Mouse (Mus musculus) spleen, adult 10 weeks (tissue): ENCODE data around the gene Ttk. TPM values are rescaled to one million over a fixed set of nuclear protein-coding genes. Genes with fewer than 3 reads are reported as not detected.

ENCODE experiments used
- polyA plus RNA-seq: library from polyadenylated mRNA; stranded (reverse); fragments of 350-450 nt; fragmentation: Illumina TruSeq; extraction: RNeasy Lipid Tissue Mini Kit (QIAGEN cat#74804); gene quantifications from one replicate; pipeline ENCODE4 v1.2.3, GENCODE M21; 2015; ENCODE audit warnings: low replicate concordance; ENCODE audit not compliant: insufficient read depth

Ttk gene
- 4.9 TPM for polyA plus RNA-seq

DNA sequence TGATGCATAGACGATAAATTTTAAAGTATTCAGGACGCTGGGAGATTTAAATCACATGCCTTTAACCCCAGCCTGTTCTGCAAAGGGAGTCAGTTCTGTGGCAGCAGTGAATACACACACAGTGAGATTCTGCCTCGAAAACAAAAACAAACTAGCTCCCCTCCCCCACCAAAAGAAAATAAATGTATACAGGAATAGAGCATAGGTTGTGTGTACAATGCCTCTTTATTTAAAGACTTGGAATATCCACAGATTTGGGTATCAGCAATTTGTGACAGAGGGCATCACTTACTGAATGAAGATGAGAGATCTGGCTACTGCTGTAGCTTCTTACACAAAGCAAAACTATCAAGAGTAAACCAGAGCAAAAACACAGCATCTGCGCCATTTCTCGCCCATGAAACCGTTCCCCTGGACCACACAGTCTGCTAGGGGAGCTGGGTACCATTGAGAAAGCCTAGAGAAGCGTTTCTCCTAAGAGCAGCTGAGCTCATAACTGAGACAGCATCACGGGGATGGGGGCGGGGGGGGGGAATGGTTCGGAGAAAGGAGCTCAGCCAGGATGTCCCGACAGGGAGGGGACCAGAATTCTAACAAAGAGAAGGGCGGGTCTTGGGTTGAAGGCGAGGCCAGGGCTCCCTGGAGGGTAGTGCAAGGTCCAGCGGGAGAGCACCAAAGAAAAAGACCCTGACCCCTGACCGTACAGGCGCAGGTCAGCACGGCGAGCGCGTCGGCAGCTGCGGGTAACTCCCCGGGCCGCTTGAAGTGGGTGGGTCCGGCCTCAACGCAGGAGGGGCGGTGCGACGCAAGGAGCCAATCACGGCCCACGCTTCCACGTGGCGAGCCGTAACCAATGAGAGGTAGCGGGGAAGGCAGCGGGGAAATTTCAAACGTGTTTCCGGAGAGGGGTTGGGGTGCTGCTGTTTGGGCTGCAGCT, at the start of gene Ttk:
Ttk (plus strand) TSS at position 879 of the 937 bp plus-strand sequence.

GRCm38 (mm10) chr9:83805977-83806815, 28.3 kb upstream of the Ttk start, which contains the start of gene Elovl4:
Gene Elovl4 (minus strand): TSS chr9:83806277.

Other genes starting within 250 kb of the Ttk start
- not detected for gene Elovl4, start 28.4 kb upstream of the Ttk start, polyA plus RNA-seq
- gene Bckdhb, start 90.5 kb downstream of the Ttk start, polyA plus RNA-seq = 33.3 TPM